Mouse (Mus musculus) ovary, postnatal 14 days (tissue): ENCODE measurements around the gene Zwint.

Source experiments
- DNase-seq: peaks from one replicate; pipeline ENCODE4 v3.0.0; 2022; ENCODE audit warnings: low spot score

Zwint gene

DNA sequence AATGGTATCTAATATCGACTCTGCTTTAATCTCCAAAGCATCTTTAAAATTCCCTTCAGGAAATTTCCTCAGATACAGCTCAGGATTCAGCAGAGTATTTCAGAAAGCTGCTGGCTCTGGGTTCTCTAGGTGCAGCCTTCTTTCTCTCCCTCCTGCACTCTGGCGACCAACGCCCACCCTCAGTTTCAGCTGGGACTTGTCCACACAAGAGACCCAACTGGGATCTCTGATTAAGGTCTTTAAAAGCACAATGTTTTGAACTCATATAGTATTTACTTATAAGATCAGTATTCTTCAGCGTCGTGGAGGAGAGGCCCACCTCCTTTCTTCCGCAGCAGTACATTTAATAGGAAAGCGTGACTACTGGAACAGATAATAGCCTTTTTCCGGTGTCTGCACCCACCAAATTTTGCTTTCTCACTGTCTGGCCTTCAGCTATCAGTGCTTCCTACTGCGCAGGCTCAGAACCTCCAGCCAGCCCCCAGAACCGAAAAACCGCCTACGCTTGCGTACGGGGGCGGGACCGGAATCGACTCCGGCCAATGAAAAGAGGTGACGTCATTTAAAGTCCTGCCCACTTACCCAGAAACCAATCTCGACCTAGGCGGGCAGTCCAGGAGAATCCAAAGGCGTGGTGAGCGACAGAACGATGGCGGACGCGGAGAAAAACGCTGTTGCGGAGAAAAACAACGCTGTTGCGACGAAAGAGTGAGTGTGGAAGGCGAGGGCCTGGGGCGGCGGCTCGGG is at the start of gene Zwint:
TSS of gene Zwint (plus strand) at position 576 of the 747 bp plus-strand sequence.
- DNase-seq = peak; percentile 93

DNA sequence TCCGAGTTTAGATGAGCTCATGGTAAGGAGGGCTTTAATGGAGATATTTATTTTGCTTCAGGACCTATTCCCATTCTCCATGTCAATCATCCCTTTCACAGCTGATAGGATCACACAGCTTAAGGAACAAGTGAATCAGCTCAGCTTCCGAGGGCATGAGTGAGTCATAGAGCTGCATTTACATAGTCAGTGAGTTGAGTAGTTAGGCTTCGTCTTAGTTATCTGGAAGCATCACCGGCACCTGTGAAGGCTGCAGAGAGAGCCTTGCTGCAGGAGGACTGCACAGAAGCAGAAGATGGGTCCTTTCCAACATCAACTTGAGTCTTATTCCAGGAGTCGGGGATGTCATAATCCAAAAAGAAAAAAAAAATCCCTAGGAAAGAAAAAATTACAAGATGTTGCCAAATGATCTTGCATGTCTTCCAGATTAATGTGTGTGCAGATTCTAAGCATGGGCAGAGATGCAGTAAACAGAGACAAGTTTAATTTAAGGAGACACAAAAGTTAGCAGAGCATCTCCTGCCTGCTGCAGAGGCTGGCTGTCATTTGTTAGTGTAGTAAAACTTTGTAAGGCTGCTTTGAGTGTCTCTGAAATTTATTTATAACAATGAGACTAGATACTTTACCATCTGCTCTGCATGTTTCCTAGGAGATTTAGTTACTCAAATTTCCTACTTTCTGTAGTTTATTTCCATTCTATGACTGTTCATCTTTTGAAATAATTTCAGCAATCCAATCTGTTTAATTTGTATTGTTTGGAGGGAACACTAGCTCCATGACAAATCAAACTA is 41.3 kb upstream of the Zwint start:
- no peak for DNase-seq

DNA sequence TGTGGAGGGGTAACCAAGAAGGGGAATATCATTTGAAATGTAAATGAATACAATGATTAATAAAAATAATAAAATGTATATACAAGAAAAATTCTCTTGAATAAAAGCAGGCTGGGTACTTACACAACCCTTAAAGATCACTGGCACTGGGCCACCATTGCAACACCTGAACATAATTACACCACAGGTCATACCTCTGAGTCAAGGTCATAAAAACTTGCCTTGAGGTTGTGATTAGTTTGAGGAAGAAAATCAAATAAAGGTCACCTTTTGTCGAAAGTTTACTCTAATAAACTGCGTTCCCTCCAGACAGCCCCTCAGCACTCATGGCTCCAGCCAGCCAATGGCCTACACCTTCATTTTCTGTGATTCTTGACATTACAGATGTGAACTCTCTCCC is 38.5 kb upstream of the Zwint start:
- DNase-seq = no peak

DNA sequence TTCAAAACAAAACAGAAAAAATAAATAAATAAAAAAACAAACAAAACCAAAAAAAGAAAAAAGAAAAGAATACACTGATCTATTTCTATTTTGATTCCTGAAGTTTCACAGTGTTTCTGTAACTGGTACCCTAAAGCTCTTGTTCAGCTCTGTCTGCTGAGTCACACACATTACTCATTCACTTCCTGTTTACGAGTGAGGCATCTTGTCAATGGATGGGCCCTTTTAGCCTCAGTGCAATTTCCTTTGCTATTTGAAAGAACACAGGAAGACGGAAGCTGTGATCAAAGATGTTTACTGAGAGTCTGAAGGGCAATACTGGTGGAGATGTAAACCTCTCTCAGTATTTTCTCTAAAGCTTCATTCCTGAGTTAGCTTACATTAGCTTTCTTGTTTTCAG is 34.1 kb upstream of the Zwint start:
- no peak for DNase-seq

- DNase-seq = no peak
These were observed 31.1 kb upstream of the Zwint start for GRCm38 (mm10) chr10:72623561-72623960.

DNA sequence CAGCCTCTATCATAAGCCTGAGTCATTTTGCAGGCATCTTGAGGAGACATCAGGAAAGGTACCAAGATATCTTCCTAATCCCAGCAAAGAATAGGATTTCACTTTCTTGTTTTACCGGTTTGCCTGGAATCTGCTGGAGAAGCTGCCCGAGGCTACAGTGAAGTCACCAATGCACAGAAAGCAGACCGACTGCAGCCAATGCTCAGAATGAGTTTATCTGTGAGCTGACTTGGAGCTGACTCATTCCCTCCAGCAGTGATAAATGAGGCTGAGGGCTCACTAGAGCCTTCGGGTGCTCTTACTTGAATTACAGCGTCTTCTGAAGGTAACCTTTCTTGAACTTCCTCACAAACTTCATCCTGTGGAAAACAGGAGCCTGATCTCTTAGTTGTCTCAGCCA is 20.5 kb upstream of the Zwint start:
- DNase-seq = no peak

DNA sequence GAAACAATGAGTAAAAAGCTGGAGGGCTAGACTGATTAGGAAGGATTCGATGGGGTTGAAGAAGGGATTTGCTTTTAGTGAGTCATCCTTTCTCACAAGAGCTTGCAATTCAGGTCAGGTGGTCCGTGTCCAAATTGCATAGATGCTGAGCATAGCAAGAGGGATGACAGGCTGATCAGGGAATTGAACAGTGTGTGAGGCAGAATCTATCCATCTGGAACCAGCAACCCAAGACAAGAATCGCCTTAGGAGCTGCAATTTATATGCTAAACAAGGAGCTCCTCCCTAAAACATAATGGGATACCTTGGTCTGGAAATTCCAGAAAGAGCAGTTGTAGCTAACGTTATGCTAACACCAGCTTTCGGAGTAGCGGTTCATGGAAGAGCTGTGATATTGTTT is 3.8 kb upstream of the Zwint start:
- no peak for DNase-seq

DNA sequence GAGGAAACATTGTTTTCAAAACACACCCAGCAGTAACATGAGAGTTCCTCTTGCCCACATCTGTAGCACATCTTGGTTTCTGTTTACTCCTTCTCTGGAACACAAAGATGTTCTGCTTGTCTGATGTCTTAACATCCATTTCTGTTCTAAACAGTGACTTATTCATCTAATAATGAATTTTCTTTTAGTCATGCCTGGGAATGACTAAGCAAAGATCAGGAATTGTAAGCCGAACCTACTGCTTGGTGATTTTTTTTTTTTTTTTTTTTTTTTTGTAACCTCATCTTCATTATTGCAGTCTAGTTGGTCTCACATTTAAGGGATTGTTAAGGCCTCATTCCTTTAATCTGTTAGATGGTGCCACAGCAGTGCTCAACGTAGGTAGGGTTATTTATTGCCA is 848 bp upstream of the Zwint start:
- no peak for DNase-seq

- DNase-seq = peak; percentile 9
These were observed 418 bp downstream of the Zwint start for GRCm38 (mm10) chr10:72655017-72655509.

DNA sequence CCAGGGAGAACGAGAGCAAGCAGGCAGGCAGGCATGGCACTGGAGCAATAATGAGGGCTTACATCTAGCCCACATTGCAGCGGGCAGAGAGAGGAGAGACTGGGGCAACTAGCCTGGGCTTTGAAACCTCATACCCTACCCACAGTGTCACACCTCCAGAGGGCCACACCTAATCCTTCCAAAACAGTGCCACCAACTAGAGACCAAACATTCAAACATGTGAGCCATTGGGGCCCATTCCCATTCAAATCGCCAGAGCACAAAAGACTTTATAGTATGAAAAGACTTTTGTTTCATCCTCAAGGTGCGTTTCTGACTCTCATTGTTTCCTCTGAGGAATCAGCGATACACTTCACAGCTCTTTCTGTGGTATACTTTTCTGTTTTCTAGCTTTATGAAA is 4.6 kb downstream of the Zwint start:
- no peak for DNase-seq

- DNase-seq = no peak
These were observed 5.7 kb downstream of the Zwint start for GRCm38 (mm10) chr10:72660350-72660749.

DNA sequence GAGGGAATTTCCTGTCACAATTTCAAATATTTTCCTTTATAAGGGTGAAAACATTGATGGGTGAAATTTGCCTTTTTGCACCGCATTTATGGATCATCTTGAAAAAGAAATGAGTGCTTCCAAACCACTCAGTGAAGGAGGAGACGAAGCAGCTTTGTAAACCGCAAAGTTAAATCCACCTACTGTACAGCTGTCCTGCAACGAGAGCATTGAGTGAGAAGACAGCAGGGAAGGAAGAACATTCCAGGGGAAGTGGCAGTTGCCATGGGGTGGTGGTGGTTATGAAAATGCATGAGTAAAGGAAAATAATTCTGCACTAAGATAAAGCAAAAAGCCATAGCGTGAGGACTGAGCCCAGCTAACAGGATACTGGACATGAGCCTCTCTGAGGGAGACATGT is 13.2 kb downstream of the Zwint start:
- no peak for DNase-seq

DNA sequence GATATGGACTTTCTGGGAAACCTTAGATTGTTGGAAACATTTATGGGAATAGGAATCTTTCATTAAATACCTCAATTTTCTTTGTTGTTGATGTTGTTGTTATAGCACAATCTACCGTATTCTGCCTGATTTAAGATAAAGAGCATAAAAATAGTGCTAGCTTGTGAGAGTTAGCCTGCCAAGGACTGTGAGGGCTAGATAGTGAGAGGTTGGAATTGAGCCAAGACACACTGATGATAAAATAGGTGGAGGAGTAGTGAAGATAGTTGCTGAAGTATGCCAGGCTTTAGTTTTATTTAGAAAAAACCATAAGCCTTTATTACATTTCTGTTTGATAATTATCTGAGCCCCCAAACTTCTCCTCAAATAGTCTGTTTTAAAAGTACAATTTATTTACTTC is 14.4 kb downstream of the Zwint start:
- no peak for DNase-seq

DNA sequence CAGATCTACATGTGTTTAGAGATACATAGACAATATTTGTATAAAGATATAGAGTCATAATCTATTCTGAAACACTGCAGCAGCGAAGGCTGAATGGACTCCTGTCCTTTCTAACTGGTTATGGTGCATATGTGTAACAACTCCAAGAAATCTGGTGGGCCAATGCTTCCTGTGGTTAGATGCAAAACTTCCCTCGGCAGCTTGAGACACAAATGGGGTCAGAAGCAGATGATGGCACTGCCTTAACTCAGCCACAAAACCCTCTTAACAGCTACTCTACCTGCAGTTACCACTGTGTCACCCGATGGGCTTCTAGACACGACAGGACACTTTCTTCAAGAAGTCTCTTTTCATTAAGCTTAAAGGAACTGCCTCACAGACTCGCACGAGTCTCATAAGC is 21.3 kb downstream of the Zwint start:
- no peak for DNase-seq

DNA sequence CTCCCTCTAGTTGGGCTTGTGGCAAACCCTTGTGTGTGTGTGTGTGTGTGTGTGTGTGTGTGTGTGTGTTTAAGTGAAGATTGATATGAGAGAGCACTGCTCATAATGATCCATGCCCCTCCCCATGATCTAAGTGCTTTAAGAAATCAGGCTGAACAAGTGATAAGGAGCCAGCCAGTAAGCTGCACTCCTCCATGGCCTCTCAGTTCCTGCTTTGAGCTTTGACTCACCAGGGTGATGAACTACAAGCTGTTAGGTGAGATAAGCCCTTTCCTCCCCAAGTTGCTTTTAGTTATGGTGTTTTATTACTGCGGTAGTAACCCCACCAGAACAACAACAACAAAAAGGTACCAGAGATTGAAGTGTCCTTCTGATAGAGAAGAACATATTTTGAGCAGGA is 21.9 kb downstream of the Zwint start:
- DNase-seq = no peak

GRCm38 (mm10) chr10:72679086-72679485 is 24.4 kb downstream of the Zwint start:
- DNase-seq = no peak

DNA sequence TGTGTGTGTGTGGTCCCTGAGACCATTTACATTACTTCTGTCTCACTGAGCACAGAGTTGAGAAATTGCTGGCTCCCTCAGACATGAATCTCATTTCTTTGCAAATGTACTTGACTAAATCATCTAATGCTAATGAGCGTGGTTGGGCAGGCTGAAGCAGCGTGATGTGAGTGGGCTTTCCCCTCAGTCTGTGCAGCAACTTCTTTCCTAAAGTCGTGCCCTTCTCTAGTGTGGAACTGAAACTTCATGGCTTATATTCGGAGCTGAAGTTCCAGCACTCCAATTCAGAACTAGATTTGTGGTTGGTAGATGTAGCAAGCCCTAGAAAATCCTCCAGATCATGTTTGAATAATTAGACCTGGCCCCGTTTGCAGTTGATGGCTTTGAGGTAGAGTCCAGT is 46.4 kb downstream of the Zwint start:
- DNase-seq = no peak

DNA sequence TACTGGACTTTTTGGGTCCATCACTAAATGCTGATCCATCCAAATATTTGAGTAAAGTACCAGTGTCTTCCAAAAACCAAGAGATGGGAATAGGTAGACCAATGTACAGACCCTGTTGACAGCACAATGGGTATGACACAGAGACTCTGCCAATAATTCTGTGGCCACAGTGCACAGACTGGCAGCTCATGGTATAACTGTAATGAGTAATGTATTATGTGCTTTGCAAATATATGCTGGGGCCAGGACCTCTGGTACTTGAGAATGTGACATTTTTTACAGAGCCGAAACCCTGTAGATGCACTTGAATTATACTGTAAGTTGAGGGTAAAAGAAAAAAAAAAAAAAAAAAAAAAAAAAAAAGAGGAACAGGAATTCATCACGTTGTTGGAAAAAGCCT is 59.1 kb downstream of the Zwint start:
- DNase-seq = no peak
